Mouse (Mus musculus) sigmoid colon, adult 10 weeks (tissue): ENCODE results near the gene Glt8d2. TPM values are rescaled to one million over a fixed set of nuclear protein-coding genes. Genes with fewer than 3 reads are reported as not detected.

Source experiments
- polyA plus RNA-seq: library from polyadenylated mRNA; stranded (reverse); fragments of 350-450 nt; fragmentation: Illumina TruSeq; extraction: RNeasy Lipid Tissue Mini Kit (QIAGEN cat#74804); gene quantifications from one replicate; pipeline ENCODE4 v1.2.3, GENCODE M21; 2014; ENCODE audit warnings: low read depth, low replicate concordance

Gene Glt8d2
- 2.8 TPM for polyA plus RNA-seq

GRCm38 (mm10) chr10:82690494-82690893 is at the start of gene Glt8d2:
Gene Glt8d2, minus strand, starts transcription at chr10:82690650.

GRCm38 (mm10) chr10:82695956-82696355 is 5.5 kb upstream of the Glt8d2 start, which contains the start of gene Hcfc2:
Gene Hcfc2, plus strand, starts transcription at chr10:82696160.

GRCm38 (mm10) chr10:82629586-82630255 is 60.7 kb downstream of the Glt8d2 start, which contains the start of gene Tdg:
Gene Tdg, plus strand, starts transcription at chr10:82629828.

GRCm38 (mm10) chr10:82622671-82623552 is 67.5 kb downstream of the Glt8d2 start, which contains the start of gene 1190007I07Rik:
Gene 1190007I07Rik, minus strand, starts transcription at chr10:82623228.

Other genes with a start within 250 kb of the Glt8d2 start
- not detected for gene Gm1553, start 198.0 kb downstream of the Glt8d2 start, polyA plus RNA-seq
- 26.3 TPM for gene 1190007I07Rik, start 67.4 kb downstream of the Glt8d2 start, polyA plus RNA-seq
- 58.4 TPM for gene Tdg, start 60.8 kb downstream of the Glt8d2 start, polyA plus RNA-seq
- 75.7 TPM for gene Hcfc2, start 5.5 kb upstream of the Glt8d2 start, polyA plus RNA-seq
- gene Nfyb, start 73.5 kb upstream of the Glt8d2 start, polyA plus RNA-seq: 52.3 TPM
- 121 TPM for gene Txnrd1, start 143.3 kb upstream of the Glt8d2 start, polyA plus RNA-seq
- 0.91 TPM for gene Eid3, start 176.0 kb upstream of the Glt8d2 start, polyA plus RNA-seq